Mouse (Mus musculus): ENCODE measurements at regions not wholly inside any gene's neighbourhood (a gene's known extent, or its start where the extent isn't known, plus 50 kb on each side); places are given as distances from the start of the nearest gene placed in this dataset.
A peak's percentile ranks its signal among the peaks of the same experiment; 100 is the strongest.

DNA sequence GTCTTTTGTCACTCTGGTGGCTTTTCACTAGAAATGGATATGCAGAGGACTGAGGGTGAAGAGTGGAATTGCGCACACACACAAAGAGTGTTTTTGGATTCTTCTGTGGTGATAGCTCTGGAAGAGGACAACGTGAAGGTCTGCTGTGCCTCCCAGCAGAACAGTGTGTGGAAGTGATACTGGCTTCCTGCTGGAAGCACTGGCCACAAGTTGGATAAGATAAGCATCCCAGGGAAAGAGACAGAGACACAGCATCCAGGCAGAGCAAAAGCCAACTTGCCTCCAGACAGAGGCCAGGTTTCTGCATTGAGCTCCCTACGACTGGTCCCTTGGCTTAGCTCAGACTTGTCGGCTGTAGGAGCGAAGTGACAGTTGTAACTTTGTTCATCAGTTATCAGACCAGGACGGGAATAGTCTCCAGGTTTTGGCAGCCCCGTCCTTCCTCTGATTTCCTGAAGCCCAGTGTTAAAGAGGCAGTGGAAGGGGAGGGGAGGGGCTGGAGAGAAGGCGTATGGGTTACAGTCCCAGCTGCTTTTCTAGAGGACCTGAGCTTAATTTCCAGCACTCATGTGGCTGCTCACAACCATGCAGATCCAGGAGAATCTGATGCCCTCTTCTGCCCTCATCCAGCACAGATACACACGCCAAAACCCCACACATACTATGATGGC is 89.2 kb downstream of the Tmem170b start:
- Histone ChIP-seq H3K79me2 (replicated peaks; ENCODE audit: control insufficient read depth, insufficient read depth, low read length) (no peaks in the 10 kb centered on the region), H3K36me3 (ENCODE audit: control insufficient read depth, insufficient read depth, low read length) (no peaks in the 10 kb centered on the region), H3K9ac (ENCODE audit: low read depth, low read length) (no peak overlapping the region), H3K27me3 (ENCODE audit: control insufficient read depth, insufficient read depth, low read length) (no peaks in the 10 kb centered on the region), H3K4me3 (no peak overlapping the region), H3K4me1 (ENCODE audit: control insufficient read depth, insufficient read depth, low read length) (peaks cover 7% of the 10 kb centered on the region), H3K27ac (peak overlapping the region; percentile 28)
- 15% methylated on average over 9 of the region's 9 CpGs for WGBS
- intact Hi-C loops (cut with DNase I) = no loop called here
- TF ChIP-seq EP300 (IDR thresholded peaks at IDR 0.05; ENCODE audit: insufficient read depth, low read depth, low read length) (no peak), CTCF (IDR thresholded peaks at IDR 0.05) (no peak), POLR2A (IDR thresholded peaks at IDR 0.05; ENCODE audit: insufficient read depth, low read depth, low read length) (no peak)
- no peak for DNase-seq

- Histone ChIP-seq H3K27ac (no peak overlapping the region), H3K9ac (ENCODE audit: low read depth, low read length) (no peak overlapping the region), H3K4me1 (ENCODE audit: control insufficient read depth, insufficient read depth, low read length) (peaks cover 7% of the 10 kb centered on the region), H3K27me3 (ENCODE audit: control insufficient read depth, insufficient read depth, low read length) (no peaks in the 10 kb centered on the region), H3K36me3 (ENCODE audit: control insufficient read depth, insufficient read depth, low read length) (no peaks in the 10 kb centered on the region), H3K4me3 (no peak overlapping the region), H3K79me2 (replicated peaks; ENCODE audit: control insufficient read depth, insufficient read depth, low read length) (no peaks in the 10 kb centered on the region)
- TF ChIP-seq POLR2A (IDR thresholded peaks at IDR 0.05; ENCODE audit: insufficient read depth, low read depth, low read length) (no peak), EP300 (IDR thresholded peaks at IDR 0.05; ENCODE audit: insufficient read depth, low read depth, low read length) (no peak), CTCF (IDR thresholded peaks at IDR 0.05) (no peak)
- intact Hi-C loops (cut with DNase I) = no loop called here
- no peak for DNase-seq
- WGBS = 77% methylated on average over 7 of the region's 7 CpGs
These were observed 91.2 kb downstream of the Tmem170b start for GRCm38 (mm10) chr13:41696767-41697445.

- Histone ChIP-seq H3K79me2 (replicated peaks; ENCODE audit: control insufficient read depth, insufficient read depth, low read length) (no peaks in the 10 kb centered on the region), H3K4me1 (ENCODE audit: control insufficient read depth, insufficient read depth, low read length) (peaks cover 4% of the 10 kb centered on the region), H3K27ac (no peak overlapping the region), H3K36me3 (ENCODE audit: control insufficient read depth, insufficient read depth, low read length) (peaks cover 2% of the 10 kb centered on the region), H3K4me3 (no peak overlapping the region), H3K9ac (ENCODE audit: low read depth, low read length) (no peak overlapping the region), H3K27me3 (ENCODE audit: control insufficient read depth, insufficient read depth, low read length) (no peaks in the 10 kb centered on the region)
- intact Hi-C loops (cut with DNase I) = loop anchor here (5.0 kb wide), 2 partner anchors 39 to 886 kb away; no protein-coding TSS in a partner anchor
- DNase-seq = no peak
- 46% methylated on average over 3 of the region's 3 CpGs for WGBS
- TF ChIP-seq EP300 (IDR thresholded peaks at IDR 0.05; ENCODE audit: insufficient read depth, low read depth, low read length) (no peak), CTCF (IDR thresholded peaks at IDR 0.05) (no peak), POLR2A (IDR thresholded peaks at IDR 0.05; ENCODE audit: insufficient read depth, low read depth, low read length) (no peak)
These were observed 95.6 kb downstream of the Tmem170b start for GRCm38 (mm10) chr13:41701345-41701744.

DNA sequence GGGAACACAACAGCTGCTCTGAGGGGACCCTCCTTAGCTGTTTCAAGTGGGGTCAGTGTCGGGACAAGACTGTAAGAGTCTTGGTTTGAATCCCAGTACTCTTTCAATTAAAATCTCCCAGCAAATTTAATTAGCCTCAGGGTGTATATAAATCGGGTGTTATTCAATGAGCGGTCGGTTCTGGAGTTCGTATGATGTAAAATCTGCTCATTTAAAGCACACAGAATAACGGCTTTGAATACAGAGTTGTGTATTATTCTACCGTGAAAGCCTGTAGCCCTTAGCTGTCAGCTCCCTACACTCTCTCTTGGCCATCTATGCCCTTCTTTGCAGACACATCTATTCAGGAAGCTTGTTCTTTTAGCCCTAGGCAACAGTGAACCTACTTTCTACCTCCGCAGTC is 96.1 kb downstream of the Tmem170b start:
- intact Hi-C loops (cut with DNase I) = loop anchor here (5.0 kb wide), 2 partner anchors 40 to 885 kb away; no protein-coding TSS in a partner anchor
- no peaks in the 10 kb centered on the region for H3K27me3 ChIP-seq (ENCODE audit: control insufficient read depth, insufficient read depth, low read length)
- H3K36me3 ChIP-seq (ENCODE audit: control insufficient read depth, insufficient read depth, low read length) = peaks cover 2% of the 10 kb centered on the region
- H3K9ac ChIP-seq (ENCODE audit: low read depth, low read length) = no peak overlapping the region
- peaks cover 4% of the 10 kb centered on the region for H3K4me1 ChIP-seq (ENCODE audit: control insufficient read depth, insufficient read depth, low read length)
- H3K27ac ChIP-seq = no peak overlapping the region
- H3K4me3 ChIP-seq = no peak overlapping the region
- no peaks in the 10 kb centered on the region for H3K79me2 ChIP-seq (replicated peaks; ENCODE audit: control insufficient read depth, insufficient read depth, low read length)
- 89% methylated on average over 8 of the region's 8 CpGs for WGBS
- DNase-seq = no peak
- TF ChIP-seq POLR2A (IDR thresholded peaks at IDR 0.05; ENCODE audit: insufficient read depth, low read depth, low read length) = no peak
- no peak for TF ChIP-seq EP300 (IDR thresholded peaks at IDR 0.05; ENCODE audit: insufficient read depth, low read depth, low read length)
- no peak for TF ChIP-seq CTCF (IDR thresholded peaks at IDR 0.05)

- Histone ChIP-seq H3K79me2 (replicated peaks; ENCODE audit: control insufficient read depth, insufficient read depth, low read length) (no peaks in the 10 kb centered on the region), H3K9ac (ENCODE audit: low read depth, low read length) (no peak overlapping the region), H3K36me3 (ENCODE audit: control insufficient read depth, insufficient read depth, low read length) (peaks cover 2% of the 10 kb centered on the region), H3K4me1 (ENCODE audit: control insufficient read depth, insufficient read depth, low read length) (peaks cover 4% of the 10 kb centered on the region), H3K4me3 (no peak overlapping the region), H3K27me3 (ENCODE audit: control insufficient read depth, insufficient read depth, low read length) (no peaks in the 10 kb centered on the region), H3K27ac (peak overlapping the region; percentile 48)
- TF ChIP-seq CTCF (IDR thresholded peaks at IDR 0.05) = no peak
- TF ChIP-seq EP300 (IDR thresholded peaks at IDR 0.05; ENCODE audit: insufficient read depth, low read depth, low read length) = no peak
- TF ChIP-seq POLR2A (IDR thresholded peaks at IDR 0.05; ENCODE audit: insufficient read depth, low read depth, low read length) = no peak
- no peak for DNase-seq
- WGBS = 46% methylated on average over 2 of the region's 2 CpGs
- intact Hi-C loops (cut with DNase I) = loop anchor here (5.0 kb wide), 2 partner anchors 41 to 884 kb away; no protein-coding TSS in a partner anchor
These were observed 97.5 kb downstream of the Tmem170b start for GRCm38 (mm10) chr13:41703196-41703595.

- H3K9ac ChIP-seq (ENCODE audit: low read depth, low read length) = no peak overlapping the region
- intact Hi-C loops (cut with DNase I) = loop anchor here (5.0 kb wide), 2 partner anchors 41 to 884 kb away; no protein-coding TSS in a partner anchor
- no peak overlapping the region for H3K4me3 ChIP-seq
- H3K27ac ChIP-seq = peak overlapping the region; percentile 67
- H3K4me1 ChIP-seq (ENCODE audit: control insufficient read depth, insufficient read depth, low read length) = peaks cover 4% of the 10 kb centered on the region
- H3K27me3 ChIP-seq (ENCODE audit: control insufficient read depth, insufficient read depth, low read length) = no peaks in the 10 kb centered on the region
- 43% methylated on average over 8 of the region's 8 CpGs for WGBS
- peaks cover 2% of the 10 kb centered on the region for H3K36me3 ChIP-seq (ENCODE audit: control insufficient read depth, insufficient read depth, low read length)
- H3K79me2 ChIP-seq (replicated peaks; ENCODE audit: control insufficient read depth, insufficient read depth, low read length) = no peaks in the 10 kb centered on the region
- peak; percentile 85; the same call in 1 of the 2 replicates for TF ChIP-seq EP300 (IDR thresholded peaks at IDR 0.05; ENCODE audit: insufficient read depth, low read depth, low read length)
- no peak for TF ChIP-seq POLR2A (IDR thresholded peaks at IDR 0.05; ENCODE audit: insufficient read depth, low read depth, low read length)
- peak; percentile 29 to 59 for DNase-seq
These were observed 97.9 kb downstream of the Tmem170b start for GRCm38 (mm10) chr13:41703618-41704017.

Measured in heart, adult 2 months (tissue).